Mouse (Mus musculus) MEL (cell line): ENCODE results near the gene Gabarapl1.

ENCODE experiments used
- CTCF ChIP-seq, 3 experiments: IDR thresholded peaks in 2 of 3; conservative IDR thresholded peaks in 1 of 3; 2 replicates each; pipeline ENCODE4 v1.5.1; 2011 to 2012; ENCODE audit warnings: low read length in 3 of 3, low read depth in 2 of 3, mild to moderate bottlenecking in 2 of 3, improper control_type of control experiment in 1 of 3, inconsistent platforms in 1 of 3, mixed read lengths in 1 of 3, moderate library complexity in 1 of 3; ENCODE audit not compliant: control insufficient read depth in 1 of 3, insufficient read depth in 1 of 3, poor library complexity in 1 of 3, severe bottlenecking in 1 of 3
- EP300 ChIP-seq, 2 experiments: IDR thresholded peaks; 2 replicates each; pipeline ENCODE4 v1.6.1; 2011; ENCODE audit warnings: improper control_type of control experiment in 2 of 2, low read length in 2 of 2, low read depth in 1 of 2, mild to moderate bottlenecking in 1 of 2
- POLR2A ChIP-seq, 2 experiments: IDR thresholded peaks; 2 replicates each; pipeline ENCODE4 v1.6.1; 2011 to 2012; ENCODE audit warnings: low read length in 2 of 2, mild to moderate bottlenecking in 2 of 2, control low read depth in 1 of 2, improper control_type of control experiment in 1 of 2, low read depth in 1 of 2, moderate library complexity in 1 of 2; ENCODE audit not compliant: control insufficient read depth in 1 of 2, insufficient read depth in 1 of 2, poor library complexity in 1 of 2
- TAL1 ChIP-seq: IDR thresholded peaks from 2 replicates; pipeline ENCODE4 v1.6.1; 2012; ENCODE audit warnings: mild to moderate bottlenecking, inconsistent platforms, low read length, moderate library complexity, mixed read lengths
- UBTF ChIP-seq: IDR thresholded peaks from 2 replicates; pipeline ENCODE4 v1.6.1; 2012; ENCODE audit warnings: low read depth, mild to moderate bottlenecking, inconsistent platforms, low read length, improper control_type of control experiment, moderate library complexity, borderline replicate concordance; ENCODE audit not compliant: insufficient read depth
- USF2 ChIP-seq, 2 experiments: IDR thresholded peaks; 2 replicates each; pipeline ENCODE4 v1.6.1; 2011 to 2012; ENCODE audit warnings: improper control_type of control experiment in 2 of 2, low read length in 2 of 2, borderline replicate concordance in 1 of 2, inconsistent platforms in 1 of 2, low read depth in 1 of 2, mild to moderate bottlenecking in 1 of 2; ENCODE audit not compliant: insufficient read depth in 1 of 2

- no peak for TF ChIP-seq EP300 (IDR thresholded peaks at IDR 0.05; ENCODE audit: low read depth in 1 of 2, low read length in 2 of 2)
- TF ChIP-seq CTCF (IDR thresholded peaks at IDR 0.05 in 2 of 3, conservative IDR thresholded peaks at IDR 0.05 in 1 of 3; ENCODE audit: control insufficient read depth in 1 of 3, insufficient read depth in 1 of 3, low read depth in 2 of 3, low read length in 3 of 3, poor library complexity in 1 of 3, severe bottlenecking in 1 of 3): no peak
- TF ChIP-seq TAL1: no peak
- no peak for TF ChIP-seq USF2 (IDR thresholded peaks at IDR 0.05; ENCODE audit: borderline replicate concordance in 1 of 2, insufficient read depth in 1 of 2, low read depth in 1 of 2, low read length in 2 of 2)
- no peak for TF ChIP-seq POLR2A (IDR thresholded peaks at IDR 0.05; ENCODE audit: control insufficient read depth in 1 of 2, insufficient read depth in 1 of 2, low read depth in 1 of 2, low read length in 2 of 2, poor library complexity in 1 of 2)
- TF ChIP-seq UBTF: no peak
These were observed 18.6 kb upstream of the Gabarapl1 start for GRCm38 (mm10) chr6:129514376-129514775.
